Mouse (Mus musculus) liver, embryonic 12.5 days (tissue): ENCODE data around the gene Prkag3. TPM values are rescaled to one million over a fixed set of nuclear protein-coding genes. Genes with fewer than 3 reads are reported as not detected.
A peak's percentile ranks its signal among the peaks of the same experiment; 100 is the strongest.

ENCODE experiments used
- ATAC-seq: fragments of 200-750 bp; cut with Nextera tagmentation; 2 replicates; pipeline ENCODE4 v1.8.0; 2017; ENCODE audit warnings: moderate number of reproducible peaks, mild to moderate bottlenecking, moderate library complexity
- H3K27ac ChIP-seq: fragments of 300-500 bp; sonication (generic); 2 replicates; pipeline ENCODE4 v1.5.1; 2016; ENCODE audit warnings: mild to moderate bottlenecking
- H3K27me3 ChIP-seq: fragments of 300-500 bp; sonication (generic); replicated peaks from 2 replicates; pipeline ENCODE4 v1.6.1; 2016; ENCODE audit warnings: mild to moderate bottlenecking, moderate library complexity
- H3K36me3 ChIP-seq: fragments of 300-500 bp; sonication (generic); 2 replicates; pipeline ENCODE4 v1.6.1; 2016; ENCODE audit warnings: mild to moderate bottlenecking, moderate library complexity
- H3K4me1 ChIP-seq: fragments of 300-500 bp; sonication (generic); 2 replicates; pipeline ENCODE4 v1.6.1; 2016
- H3K4me2 ChIP-seq: fragments of 300-500 bp; sonication (generic); 2 replicates; pipeline ENCODE4 v1.6.1; 2016; ENCODE audit warnings: mild to moderate bottlenecking, moderate library complexity
- H3K4me3 ChIP-seq: fragments of 300-500 bp; sonication (generic); 2 replicates; pipeline ENCODE4 v1.5.1; 2016; ENCODE audit warnings: mild to moderate bottlenecking, moderate library complexity
- H3K9ac ChIP-seq: fragments of 300-500 bp; sonication (generic); 2 replicates; pipeline ENCODE4 v1.6.1; 2016; ENCODE audit warnings: mild to moderate bottlenecking, moderate library complexity
- H3K9me3 ChIP-seq: fragments of 300-500 bp; sonication (generic); replicated peaks from 2 replicates; pipeline ENCODE4 v1.6.1; 2016; ENCODE audit warnings: mild to moderate bottlenecking, moderate library complexity
- WGBS: fragments of 180-500 bp; shearing (Covaris S2); methylation state at CpG from one replicate; pipeline ENCODE4 v1.1.7; 2016; ENCODE audit not compliant: insufficient replicate concordance; 5-methylcytosine and 5-hydroxymethylcytosine counted together
- polyA plus RNA-seq: library from polyadenylated mRNA; unstranded; fragments of >200 nt; fragmentation: Nextera tagmentation; extraction: Ambion mirVana; gene quantifications from 2 replicates; pipeline ENCODE4 v1.2.1, GENCODE M21; 2016

Gene Prkag3
- polyA plus RNA-seq, 1 experiment from 2014 or later, result not detected

- Histone ChIP-seq H3K4me3 (no peak overlapping the region), H3K27ac (no peak overlapping the region), H3K4me2 (no peak overlapping the region), H3K9ac (no peak overlapping the region), H3K9me3 (no peaks in the 10 kb centered on the region), H3K4me1 (peaks cover 3% of the 10 kb centered on the region; the same call in 1 of the 2 replicates), H3K27me3 (no peaks in the 10 kb centered on the region), H3K36me3 (no peaks in the 10 kb centered on the region)
- WGBS, result 60% methylated on average over 5 of the region's 5 CpGs
- no peak for ATAC-seq
Measured at GRCm38 (mm10) chr1:74726114-74726513, 22.9 kb downstream of the Prkag3 start.

GRCm38 (mm10) chr1:74723748-74724147 lies 25.3 kb downstream of the Prkag3 start:
- Histone ChIP-seq H3K4me1 (peaks cover 6% of the 10 kb centered on the region; the same call in 1 of the 2 replicates), H3K9ac (no peak overlapping the region), H3K4me2 (no peak overlapping the region), H3K4me3 (no peak overlapping the region), H3K36me3 (no peaks in the 10 kb centered on the region), H3K9me3 (no peaks in the 10 kb centered on the region), H3K27ac (no peak overlapping the region), H3K27me3 (no peaks in the 10 kb centered on the region)
- no peak for ATAC-seq
- 66% methylated on average over 2 of the region's 2 CpGs for WGBS

GRCm38 (mm10) chr1:74721657-74722056 lies 27.4 kb downstream of the Prkag3 start:
- H3K4me3 ChIP-seq, result no peak overlapping the region
- peaks cover 6% of the 10 kb centered on the region; the same call in 1 of the 2 replicates for H3K4me1 ChIP-seq
- H3K36me3 ChIP-seq, result no peaks in the 10 kb centered on the region
- no peak for ATAC-seq
- no peak overlapping the region for H3K9ac ChIP-seq
- no peak overlapping the region for H3K27ac ChIP-seq
- H3K9me3 ChIP-seq, result no peaks in the 10 kb centered on the region
- H3K4me2 ChIP-seq, result no peak overlapping the region
- H3K27me3 ChIP-seq, result no peaks in the 10 kb centered on the region
- WGBS, result 62% methylated on average over 6 of the region's 6 CpGs

- Histone ChIP-seq H3K4me2 (no peak overlapping the region), H3K4me1 (peaks cover 6% of the 10 kb centered on the region; the same call in 1 of the 2 replicates), H3K9me3 (no peaks in the 10 kb centered on the region), H3K27ac (no peak overlapping the region), H3K27me3 (peaks cover 7% of the 10 kb centered on the region), H3K36me3 (no peaks in the 10 kb centered on the region), H3K9ac (no peak overlapping the region), H3K4me3 (no peak overlapping the region)
- no peak for ATAC-seq
- 62% methylated on average over 3 of the region's 3 CpGs for WGBS
Measured at GRCm38 (mm10) chr1:74719281-74719680, 29.7 kb downstream of the Prkag3 start.

GRCm38 (mm10) chr1:74718113-74718512 lies 30.9 kb downstream of the Prkag3 start:
- Histone ChIP-seq H3K9me3 (no peaks in the 10 kb centered on the region), H3K4me1 (peaks cover 16% of the 10 kb centered on the region), H3K36me3 (no peaks in the 10 kb centered on the region), H3K9ac (no peak overlapping the region), H3K4me3 (no peak overlapping the region), H3K27me3 (peaks cover 19% of the 10 kb centered on the region), H3K27ac (no peak overlapping the region), H3K4me2 (no peak overlapping the region)
- 76% methylated on average over 8 of the region's 8 CpGs for WGBS
- ATAC-seq, result no peak

- ATAC-seq, result no peak
- Histone ChIP-seq H3K4me1 (peaks cover 11% of the 10 kb centered on the region), H3K4me3 (no peak overlapping the region), H3K9ac (no peak overlapping the region), H3K36me3 (no peaks in the 10 kb centered on the region), H3K4me2 (no peak overlapping the region), H3K9me3 (no peaks in the 10 kb centered on the region), H3K27ac (no peak overlapping the region), H3K27me3 (peaks cover 21% of the 10 kb centered on the region)
- 73% methylated on average over 6 of the region's 6 CpGs for WGBS
Measured at GRCm38 (mm10) chr1:74715886-74716285, 33.1 kb downstream of the Prkag3 start.

GRCm38 (mm10) chr1:74715468-74715867 lies 33.6 kb downstream of the Prkag3 start:
- H3K9ac ChIP-seq, result no peak overlapping the region
- H3K4me1 ChIP-seq, result peaks cover 10% of the 10 kb centered on the region
- no peaks in the 10 kb centered on the region for H3K9me3 ChIP-seq
- 43% methylated on average over 5 of the region's 5 CpGs for WGBS
- no peak for ATAC-seq
- H3K36me3 ChIP-seq, result no peaks in the 10 kb centered on the region
- H3K4me2 ChIP-seq, result no peak overlapping the region
- H3K27me3 ChIP-seq, result peaks cover 21% of the 10 kb centered on the region
- no peak overlapping the region for H3K4me3 ChIP-seq
- no peak overlapping the region for H3K27ac ChIP-seq

- ATAC-seq, result no peak
- Histone ChIP-seq H3K27ac (no peak overlapping the region), H3K4me3 (no peak overlapping the region), H3K9ac (no peak overlapping the region), H3K9me3 (no peaks in the 10 kb centered on the region), H3K36me3 (no peaks in the 10 kb centered on the region), H3K4me1 (peaks cover 10% of the 10 kb centered on the region), H3K4me2 (no peak overlapping the region), H3K27me3 (peaks cover 21% of the 10 kb centered on the region)
- 9% methylated on average over 2 of the region's 2 CpGs for WGBS
Measured at GRCm38 (mm10) chr1:74714967-74715366, 34.1 kb downstream of the Prkag3 start.

GRCm38 (mm10) chr1:74713859-74714730 lies 34.9 kb downstream of the Prkag3 start:
- peak overlapping the region; percentile 79 for H3K4me2 ChIP-seq
- no peaks in the 10 kb centered on the region for H3K36me3 ChIP-seq
- H3K9me3 ChIP-seq, result no peaks in the 10 kb centered on the region
- no peak for ATAC-seq
- H3K4me1 ChIP-seq, result peaks cover 10% of the 10 kb centered on the region
- H3K9ac ChIP-seq, result peak overlapping the region; percentile 62
- H3K27me3 ChIP-seq, result peaks cover 21% of the 10 kb centered on the region
- H3K27ac ChIP-seq, result no peak overlapping the region
- 23% methylated on average over 12 of the region's 12 CpGs for WGBS
- peak overlapping the region; percentile 55 for H3K4me3 ChIP-seq

GRCm38 (mm10) chr1:74713099-74713858 lies 35.7 kb downstream of the Prkag3 start, which contains the start of gene Cyp27a1:
Gene Cyp27a1 (plus strand): TSS chr1:74713574.
- ATAC-seq, result peak; percentile 42; the same call in 1 of the 2 replicates
- peaks cover 21% of the 10 kb centered on the region for H3K27me3 ChIP-seq
- H3K4me1 ChIP-seq, result peaks cover 10% of the 10 kb centered on the region
- H3K4me2 ChIP-seq, result peak within 1 kb of the TSS; percentile 79
- no peaks in the 10 kb centered on the region for H3K36me3 ChIP-seq
- no peak within 1 kb of the TSS for H3K27ac ChIP-seq
- peak within 1 kb of the TSS; percentile 55 for H3K4me3 ChIP-seq
- WGBS, result 3% methylated on average over 35 of the region's 35 CpGs
- H3K9me3 ChIP-seq, result no peaks in the 10 kb centered on the region
- H3K9ac ChIP-seq, result peak within 1 kb of the TSS; percentile 62

- Histone ChIP-seq H3K27ac (no peak overlapping the region), H3K36me3 (no peaks in the 10 kb centered on the region), H3K4me1 (peaks cover 10% of the 10 kb centered on the region), H3K9me3 (no peaks in the 10 kb centered on the region), H3K4me3 (peak overlapping the region; percentile 55), H3K4me2 (peak overlapping the region; percentile 79), H3K9ac (no peak overlapping the region; the same call in 1 of the 2 replicates), H3K27me3 (peaks cover 21% of the 10 kb centered on the region)
- WGBS, result 30% methylated on average over 5 of the region's 5 CpGs
- no peak for ATAC-seq
Measured at GRCm38 (mm10) chr1:74712461-74713098, 36.4 kb downstream of the Prkag3 start.
